Mouse (Mus musculus): Measurements from ENCODE around the gene Tmbim6. TPM values are rescaled to one million over a fixed set of nuclear protein-coding genes. Genes with fewer than 3 reads are reported as not detected.

The Tmbim6 gene
- 100 to 1,000 TPM; 442 to 837 (median 596) TPM for total RNA-seq (2022)

- DNase-seq: peak; percentile 99
These were observed at the start of gene Tmbim6 for GRCm38 (mm10) chr15:99392486-99393385. Gene Tmbim6 (plus strand): TSS chr15:99392882.

- DNase-seq: no peak
These were observed 49.1 kb upstream of the Tmbim6 start for GRCm38 (mm10) chr15:99343414-99344147.

- DNase-seq: no peak
These were observed 48.4 kb upstream of the Tmbim6 start for GRCm38 (mm10) chr15:99344148-99344870.

- no peak for DNase-seq
These were observed 47.7 kb upstream of the Tmbim6 start for GRCm38 (mm10) chr15:99344961-99345360.

- no peak for DNase-seq
These were observed 41.1 kb upstream of the Tmbim6 start for GRCm38 (mm10) chr15:99351610-99352009.

GRCm38 (mm10) chr15:99352306-99352705 is 40.4 kb upstream of the Tmbim6 start:
- DNase-seq: no peak

GRCm38 (mm10) chr15:99355660-99356059 is 37.0 kb upstream of the Tmbim6 start:
- no peak for DNase-seq

GRCm38 (mm10) chr15:99356462-99356861 is 36.2 kb upstream of the Tmbim6 start:
- DNase-seq: no peak

- DNase-seq: no peak
These were observed 33.7 kb upstream of the Tmbim6 start for GRCm38 (mm10) chr15:99358952-99359351.

- no peak for DNase-seq
These were observed 28.6 kb upstream of the Tmbim6 start for GRCm38 (mm10) chr15:99364022-99364530.

GRCm38 (mm10) chr15:99364921-99365320 is 27.8 kb upstream of the Tmbim6 start:
- DNase-seq: no peak

- DNase-seq: no peak
These were observed 24.0 kb upstream of the Tmbim6 start for GRCm38 (mm10) chr15:99368583-99369266.

GRCm38 (mm10) chr15:99369391-99370171 is 23.1 kb upstream of the Tmbim6 start:
- DNase-seq: peak; percentile 26

GRCm38 (mm10) chr15:99370259-99370691 is 22.4 kb upstream of the Tmbim6 start, which contains the start of gene Fmnl3:
Gene Fmnl3 (minus strand): TSS chr15:99370482.
- peak; percentile 89 for DNase-seq

GRCm38 (mm10) chr15:99371526-99372340 is 20.9 kb upstream of the Tmbim6 start:
- DNase-seq: no peak

GRCm38 (mm10) chr15:99372761-99373160 is 19.9 kb upstream of the Tmbim6 start:
- peak; percentile 71 for DNase-seq

GRCm38 (mm10) chr15:99375036-99375435 is 17.6 kb upstream of the Tmbim6 start:
- no peak for DNase-seq

GRCm38 (mm10) chr15:99375581-99375980 is 17.1 kb upstream of the Tmbim6 start:
- DNase-seq: no peak

- no peak for DNase-seq
These were observed 16.4 kb upstream of the Tmbim6 start for GRCm38 (mm10) chr15:99376240-99376639.

GRCm38 (mm10) chr15:99382893-99383292 is 9.8 kb upstream of the Tmbim6 start:
- DNase-seq: no peak

Measured in adrenal gland, adult 8-10 months (tissue).